Mouse (Mus musculus): ENCODE results near the gene Tmco4. TPM values are rescaled to one million over a fixed set of nuclear protein-coding genes. Genes with fewer than 3 reads are reported as not detected.

The Tmco4 gene
- polyA plus RNA-seq, 1 experiment from 2014 or later: 0.75 TPM

GRCm38 (mm10) chr4:139033263-139034009 lies 60.7 kb downstream of the Tmco4 start:
- Histone ChIP-seq H3K9me3 (no peaks in the 10 kb centered on the region), H3K4me2 (no peak overlapping the region), H3K27me3 (replicated peaks) (no peaks in the 10 kb centered on the region), H3K36me3 (replicated peaks) (no peaks in the 10 kb centered on the region), H3K27ac (no peak overlapping the region), H3K9ac (no peak overlapping the region), H3K4me1 (peaks cover 12% of the 10 kb centered on the region), H3K4me3 (no peak overlapping the region)
- ATAC-seq (replicated peaks): no peak
- 78% methylated on average over 11 of the region's 11 CpGs for WGBS

DNA sequence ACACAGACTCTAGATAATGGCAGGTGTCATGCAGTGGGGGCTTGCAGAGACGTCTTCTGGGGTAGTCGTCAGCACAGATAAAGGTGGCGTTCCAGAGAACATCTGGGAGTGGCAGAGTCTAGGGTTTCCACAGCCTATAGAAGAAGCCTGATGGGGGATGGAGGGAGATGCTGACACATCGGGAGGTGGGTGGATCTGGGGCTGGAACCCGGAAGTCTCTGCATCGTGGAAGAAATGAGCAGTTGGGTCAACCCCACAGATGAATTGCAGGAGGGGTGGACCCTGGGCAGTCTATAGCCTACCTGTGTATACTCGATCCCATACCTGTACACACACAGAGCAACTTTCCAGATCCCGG lies 61.3 kb downstream of the Tmco4 start:
- no peak overlapping the region for H3K4me3 ChIP-seq
- H3K9ac ChIP-seq: no peak overlapping the region
- H3K36me3 ChIP-seq (replicated peaks): no peaks in the 10 kb centered on the region
- no peaks in the 10 kb centered on the region for H3K27me3 ChIP-seq (replicated peaks)
- H3K4me1 ChIP-seq: peaks cover 18% of the 10 kb centered on the region
- H3K27ac ChIP-seq: no peak overlapping the region
- no peak overlapping the region for H3K4me2 ChIP-seq
- no peaks in the 10 kb centered on the region for H3K9me3 ChIP-seq
- 84% methylated on average over 8 of the region's 8 CpGs for WGBS
- no peak for ATAC-seq (replicated peaks)

- ATAC-seq (replicated peaks): no peak
- H3K4me3 ChIP-seq: no peak overlapping the region
- no peaks in the 10 kb centered on the region for H3K9me3 ChIP-seq
- H3K9ac ChIP-seq: no peak overlapping the region
- H3K27ac ChIP-seq: no peak overlapping the region
- 55% methylated on average over 4 of the region's 4 CpGs for WGBS
- peaks cover 23% of the 10 kb centered on the region for H3K4me1 ChIP-seq
- no peak overlapping the region for H3K4me2 ChIP-seq
- no peaks in the 10 kb centered on the region for H3K27me3 ChIP-seq (replicated peaks)
- no peaks in the 10 kb centered on the region for H3K36me3 ChIP-seq (replicated peaks)
Measured at GRCm38 (mm10) chr4:139034540-139034939, 61.9 kb downstream of the Tmco4 start.

DNA sequence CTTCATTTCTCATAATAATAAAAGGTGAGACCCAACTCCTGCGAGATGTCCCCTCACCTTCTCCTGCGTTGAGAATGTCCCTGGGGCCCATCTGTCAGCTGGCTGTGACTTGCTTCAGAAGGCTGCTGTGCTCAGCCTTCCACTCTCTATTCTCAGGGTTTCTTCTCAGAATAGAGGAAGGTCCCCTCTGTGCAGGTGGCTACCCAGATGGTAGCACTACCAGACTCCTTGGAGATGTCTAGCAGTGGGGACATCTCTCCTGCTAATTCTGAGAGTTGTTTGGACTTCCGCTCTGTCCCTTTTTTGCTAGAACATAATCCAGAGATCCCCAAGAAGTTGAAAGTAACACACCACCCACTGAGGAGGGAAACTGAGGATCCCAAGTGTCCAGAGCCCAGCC lies 62.3 kb downstream of the Tmco4 start:
- Histone ChIP-seq H3K36me3 (replicated peaks) (no peaks in the 10 kb centered on the region), H3K9me3 (no peaks in the 10 kb centered on the region), H3K4me2 (no peak overlapping the region), H3K27ac (no peak overlapping the region), H3K27me3 (replicated peaks) (no peaks in the 10 kb centered on the region), H3K4me1 (peaks cover 27% of the 10 kb centered on the region), H3K9ac (no peak overlapping the region), H3K4me3 (no peak overlapping the region)
- ATAC-seq (replicated peaks): no peak
- WGBS: 93% methylated on average over 3 of the region's 3 CpGs

DNA sequence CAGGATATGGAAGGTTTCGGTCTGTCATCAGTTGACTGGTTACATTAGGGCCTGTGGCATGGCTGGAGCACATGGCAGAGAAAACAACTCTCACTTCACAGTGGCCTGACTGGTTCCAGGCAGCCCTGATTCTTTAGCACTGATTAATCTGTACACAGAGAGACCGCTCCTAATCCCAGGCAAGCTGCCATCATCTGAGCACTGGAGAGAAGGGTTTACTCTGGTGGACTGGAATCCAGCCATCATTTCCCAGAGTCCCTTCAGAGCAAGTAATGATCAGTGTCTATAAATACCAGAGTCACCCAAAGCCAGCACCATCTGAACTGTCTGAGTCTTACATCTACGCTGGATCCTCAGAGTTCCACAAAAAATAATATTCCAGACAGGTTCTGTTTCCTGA lies 63.1 kb downstream of the Tmco4 start:
- ATAC-seq (replicated peaks): no peak
- H3K4me2 ChIP-seq: no peak overlapping the region
- H3K4me3 ChIP-seq: no peak overlapping the region
- H3K36me3 ChIP-seq (replicated peaks): no peaks in the 10 kb centered on the region
- no peak overlapping the region for H3K9ac ChIP-seq
- no peak overlapping the region for H3K27ac ChIP-seq
- peaks cover 36% of the 10 kb centered on the region for H3K4me1 ChIP-seq
- 87% methylated on average over 3 of the region's 3 CpGs for WGBS
- H3K9me3 ChIP-seq: no peaks in the 10 kb centered on the region
- no peaks in the 10 kb centered on the region for H3K27me3 ChIP-seq (replicated peaks)

GRCm38 (mm10) chr4:139037795-139038607 lies 65.3 kb downstream of the Tmco4 start:
- Histone ChIP-seq H3K4me3 (no peak overlapping the region), H3K27ac (peak overlapping the region; percentile 27), H3K36me3 (replicated peaks) (no peaks in the 10 kb centered on the region), H3K27me3 (replicated peaks) (no peaks in the 10 kb centered on the region), H3K9ac (no peak overlapping the region), H3K4me1 (peaks cover 36% of the 10 kb centered on the region), H3K9me3 (no peaks in the 10 kb centered on the region), H3K4me2 (no peak overlapping the region)
- 25% methylated on average over 17 of the region's 17 CpGs for WGBS
- ATAC-seq (replicated peaks): no peak

GRCm38 (mm10) chr4:139040084-139040839 lies 67.6 kb downstream of the Tmco4 start:
- ATAC-seq (replicated peaks): peak; percentile 72
- no peaks in the 10 kb centered on the region for H3K36me3 ChIP-seq (replicated peaks)
- H3K4me2 ChIP-seq: peak overlapping the region; percentile 21
- H3K27me3 ChIP-seq (replicated peaks): no peaks in the 10 kb centered on the region
- no peak overlapping the region for H3K9ac ChIP-seq
- H3K4me3 ChIP-seq: no peak overlapping the region
- no peaks in the 10 kb centered on the region for H3K9me3 ChIP-seq
- 1% methylated on average over 10 of the region's 10 CpGs for whole genome bisulfite sequencing
- H3K4me1 ChIP-seq: peaks cover 36% of the 10 kb centered on the region
- H3K27ac ChIP-seq: peak overlapping the region; percentile 70

- 72% methylated on average over 5 of the region's 5 CpGs for WGBS
- ATAC-seq (replicated peaks): no peak
- no peaks in the 10 kb centered on the region for H3K27me3 ChIP-seq (replicated peaks)
- H3K9me3 ChIP-seq: no peaks in the 10 kb centered on the region
- no peak overlapping the region for H3K9ac ChIP-seq
- no peak overlapping the region for H3K4me3 ChIP-seq
- no peak overlapping the region for H3K4me2 ChIP-seq
- no peaks in the 10 kb centered on the region for H3K36me3 ChIP-seq (replicated peaks)
- H3K4me1 ChIP-seq: peaks cover 32% of the 10 kb centered on the region
- H3K27ac ChIP-seq: no peak overlapping the region
Measured at GRCm38 (mm10) chr4:139042611-139043010, 69.9 kb downstream of the Tmco4 start.

DNA sequence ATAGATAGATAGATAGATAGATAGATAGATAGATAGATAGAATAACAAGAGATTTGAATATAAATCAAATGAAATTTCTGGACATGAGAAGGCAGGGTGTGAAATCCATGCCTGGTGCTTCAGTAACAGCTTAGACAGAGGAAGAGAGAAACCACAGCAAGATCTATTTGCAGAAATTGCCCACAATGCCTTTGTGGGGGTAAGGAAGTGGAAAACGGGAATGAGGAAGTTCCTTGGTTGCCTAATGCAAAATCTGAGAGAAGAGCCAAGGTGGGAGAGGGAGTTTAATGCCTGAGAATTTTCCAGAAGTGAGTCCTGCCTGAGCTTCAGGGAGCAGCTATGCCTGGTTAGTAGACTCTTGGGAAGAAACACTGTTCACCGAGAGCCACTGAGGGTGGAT lies 70.9 kb downstream of the Tmco4 start:
- H3K4me1 ChIP-seq: peaks cover 22% of the 10 kb centered on the region
- no peaks in the 10 kb centered on the region for H3K9me3 ChIP-seq
- no peak for ATAC-seq (replicated peaks)
- H3K9ac ChIP-seq: no peak overlapping the region
- no peaks in the 10 kb centered on the region for H3K27me3 ChIP-seq (replicated peaks)
- no peaks in the 10 kb centered on the region for H3K36me3 ChIP-seq (replicated peaks)
- no peak overlapping the region for H3K27ac ChIP-seq
- WGBS: 91% methylated on average over 2 of the region's 2 CpGs
- no peak overlapping the region for H3K4me3 ChIP-seq
- no peak overlapping the region for H3K4me2 ChIP-seq

DNA sequence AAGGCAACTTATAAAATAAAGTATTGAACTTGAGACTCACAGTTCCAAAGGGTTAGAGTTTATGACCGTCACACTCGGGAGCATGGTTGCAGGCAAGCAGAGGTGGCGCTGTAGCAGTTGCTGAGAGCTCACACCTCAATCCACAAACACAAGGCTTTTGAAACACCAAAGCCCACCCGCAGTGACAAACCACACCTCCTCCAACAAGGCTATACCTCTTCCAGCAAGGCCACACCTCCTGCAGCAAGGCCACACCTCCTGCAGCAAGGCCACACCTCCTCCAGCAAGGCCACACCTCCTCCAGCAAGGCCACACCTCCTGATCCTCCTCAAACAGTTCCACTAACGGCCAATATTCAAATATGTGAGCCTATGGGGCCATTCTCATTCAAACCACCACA lies 71.9 kb downstream of the Tmco4 start:
- no peak overlapping the region for H3K27ac ChIP-seq
- H3K9ac ChIP-seq: no peak overlapping the region
- no peak overlapping the region for H3K4me3 ChIP-seq
- H3K36me3 ChIP-seq (replicated peaks): no peaks in the 10 kb centered on the region
- H3K27me3 ChIP-seq (replicated peaks): no peaks in the 10 kb centered on the region
- H3K4me1 ChIP-seq: peaks cover 13% of the 10 kb centered on the region
- no peaks in the 10 kb centered on the region for H3K9me3 ChIP-seq
- WGBS: 91% methylated on average over 5 of the region's 5 CpGs
- no peak overlapping the region for H3K4me2 ChIP-seq
- no peak for ATAC-seq (replicated peaks)

DNA sequence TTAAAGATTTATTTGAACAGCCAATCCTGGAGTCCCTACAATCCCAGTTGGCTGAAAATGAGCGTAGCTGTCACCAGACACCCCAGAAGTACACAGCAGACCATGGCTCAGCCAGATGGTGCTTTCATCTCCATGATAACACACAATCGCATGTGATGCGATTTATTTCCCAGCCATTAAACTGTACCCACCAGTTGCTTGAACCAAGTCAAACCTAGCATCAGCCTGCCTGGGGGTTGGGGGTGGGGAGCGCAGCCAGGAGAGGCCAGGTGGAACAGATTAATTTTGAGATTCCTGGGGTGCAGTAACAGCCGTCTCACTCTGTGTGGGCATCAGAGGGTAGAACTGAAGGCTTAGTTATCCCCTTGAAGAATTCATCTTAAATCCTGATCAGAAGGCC lies 73.7 kb downstream of the Tmco4 start:
- 63% methylated on average over 5 of the region's 5 CpGs for WGBS
- Histone ChIP-seq H3K27me3 (replicated peaks) (no peaks in the 10 kb centered on the region), H3K9ac (no peak overlapping the region), H3K9me3 (no peaks in the 10 kb centered on the region), H3K36me3 (replicated peaks) (no peaks in the 10 kb centered on the region), H3K4me2 (no peak overlapping the region), H3K27ac (no peak overlapping the region), H3K4me3 (no peak overlapping the region), H3K4me1 (no peaks in the 10 kb centered on the region; the same call in 1 of the 2 replicates)
- ATAC-seq (replicated peaks): no peak; the same call in 1 of the 2 replicates

DNA sequence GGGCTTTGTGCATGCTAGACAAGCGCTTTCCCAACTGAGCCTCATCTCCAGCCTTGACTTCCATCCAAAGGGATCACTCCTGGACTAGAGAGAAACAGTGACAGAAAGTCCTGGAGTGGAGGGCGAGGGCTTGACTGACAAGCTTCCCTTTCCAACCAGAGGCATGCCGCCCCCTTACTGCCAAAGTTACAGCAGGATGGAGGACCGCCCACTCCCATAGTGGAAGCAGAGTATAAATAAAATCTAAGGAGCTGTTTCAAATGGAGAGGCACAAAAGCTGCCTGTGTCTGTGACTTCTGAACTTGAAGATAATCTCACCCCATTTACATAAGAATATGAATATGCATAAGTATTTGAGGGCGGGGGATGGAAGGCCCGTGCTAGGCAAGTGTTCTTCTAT lies 75.8 kb downstream of the Tmco4 start:
- peaks cover 3% of the 10 kb centered on the region; the same call in 1 of the 2 replicates for H3K4me1 ChIP-seq
- H3K9ac ChIP-seq: no peak overlapping the region
- no peak overlapping the region for H3K27ac ChIP-seq
- H3K4me2 ChIP-seq: no peak overlapping the region
- H3K27me3 ChIP-seq (replicated peaks): no peaks in the 10 kb centered on the region
- ATAC-seq (replicated peaks): no peak
- H3K9me3 ChIP-seq: no peaks in the 10 kb centered on the region
- WGBS: 62% methylated on average over 6 of the region's 6 CpGs
- H3K36me3 ChIP-seq (replicated peaks): no peaks in the 10 kb centered on the region
- no peak overlapping the region for H3K4me3 ChIP-seq
